Mouse (Mus musculus) small intestine, adult 2 months (tissue): ENCODE measurements at regions not wholly inside any gene's neighbourhood (a gene's known extent, or its start where the extent isn't known, plus 50 kb on each side); places are given as distances from the start of the nearest gene placed in this dataset.
A peak's percentile ranks its signal among the peaks of the same experiment; 100 is the strongest.

Source experiments
- H3K27ac ChIP-seq: fragments of 200-500 bp; 2 replicates; pipeline ENCODE4 v1.5.1; 2012; ENCODE audit warnings: low read depth, low read length, control low read depth, inconsistent platforms; ENCODE audit not compliant: insufficient read depth
- H3K27me3 ChIP-seq: fragments of 200-500 bp; 2 replicates; pipeline ENCODE4 v1.6.1; 2012; ENCODE audit warnings: mild to moderate bottlenecking, moderate library complexity, low read length, inconsistent platforms; ENCODE audit not compliant: control insufficient read depth, insufficient read depth
- H3K36me3 ChIP-seq: fragments of 200-500 bp; 2 replicates; pipeline ENCODE4 v1.6.1; 2012; ENCODE audit warnings: mild to moderate bottlenecking, low read length, control low read depth, inconsistent platforms; ENCODE audit not compliant: control insufficient read depth, insufficient read depth
- H3K4me1 ChIP-seq: fragments of 200-500 bp; 2 replicates; pipeline ENCODE4 v1.6.1; 2012; ENCODE audit warnings: low read length, inconsistent platforms, mixed read lengths; ENCODE audit not compliant: control insufficient read depth, insufficient read depth, insufficient read length
- H3K4me3 ChIP-seq: fragments of 200-500 bp; 2 replicates; pipeline ENCODE4 v1.5.1; 2012; ENCODE audit warnings: low read depth, mild to moderate bottlenecking, control low read depth, inconsistent platforms, low read length, moderate library complexity
- CTCF ChIP-seq: fragments of 200-500 bp; IDR thresholded peaks from 2 replicates; pipeline ENCODE4 v1.5.1; 2012; ENCODE audit warnings: low read depth, mild to moderate bottlenecking, control low read depth, inconsistent platforms, low read length, moderate library complexity, mixed read lengths; ENCODE audit not compliant: insufficient replicate concordance, insufficient read length; ENCODE audit errors: extremely low read depth
- POLR2A ChIP-seq: fragments of 200-500 bp; IDR thresholded peaks from 2 replicates; pipeline ENCODE4 v1.6.1; 2012; ENCODE audit warnings: low read depth, mild to moderate bottlenecking, control low read depth, inconsistent platforms, low read length, moderate library complexity
- WGBS: fragments of 180-500 bp; shearing (Covaris S2); methylation state at CpG from one replicate; pipeline ENCODE4 v1.1.7; 2018; 5-methylcytosine and 5-hydroxymethylcytosine counted together

- WGBS, result 84% methylated on average over 3 of the region's 3 CpGs
- Histone ChIP-seq H3K4me3 (no peak overlapping the region), H3K27me3 (no peaks in the 10 kb centered on the region), H3K36me3 (no peaks in the 10 kb centered on the region), H3K27ac (no peak overlapping the region), H3K4me1 (no peaks in the 10 kb centered on the region)
- TF ChIP-seq CTCF, result no peak
- no peak for TF ChIP-seq POLR2A
Measured at GRCm38 (mm10) chr13:107533323-107533722, 510.9 kb upstream of the Smim15 start.

GRCm38 (mm10) chr13:107531528-107531927, 509.6 kb upstream of the Kif2a start:
- no peak overlapping the region for H3K4me3 ChIP-seq
- H3K27ac ChIP-seq, result no peak overlapping the region
- no peak for TF ChIP-seq CTCF
- TF ChIP-seq POLR2A, result no peak
- H3K4me1 ChIP-seq, result no peaks in the 10 kb centered on the region
- H3K27me3 ChIP-seq, result no peaks in the 10 kb centered on the region
- H3K36me3 ChIP-seq, result no peaks in the 10 kb centered on the region
- 64% methylated on average over 10 of the region's 10 CpGs for WGBS

GRCm38 (mm10) chr13:107531026-107531425, 509.1 kb upstream of the Kif2a start:
- Histone ChIP-seq H3K4me3 (no peak overlapping the region), H3K27ac (no peak overlapping the region), H3K36me3 (no peaks in the 10 kb centered on the region), H3K4me1 (no peaks in the 10 kb centered on the region), H3K27me3 (no peaks in the 10 kb centered on the region)
- TF ChIP-seq POLR2A (no peak), CTCF (no peak)
- 48% methylated on average over 8 of the region's 8 CpGs for WGBS

GRCm38 (mm10) chr13:107530392-107530791, 508.5 kb upstream of the Kif2a start:
- 66% methylated on average over 1 of the region's 1 CpGs for WGBS
- H3K27ac ChIP-seq, result no peak overlapping the region
- TF ChIP-seq CTCF (no peak), POLR2A (no peak)
- no peak overlapping the region for H3K4me3 ChIP-seq
- H3K36me3 ChIP-seq, result no peaks in the 10 kb centered on the region
- H3K4me1 ChIP-seq, result no peaks in the 10 kb centered on the region
- H3K27me3 ChIP-seq, result no peaks in the 10 kb centered on the region

- no peaks in the 10 kb centered on the region for H3K36me3 ChIP-seq
- no peaks in the 10 kb centered on the region for H3K4me1 ChIP-seq
- H3K4me3 ChIP-seq, result no peak overlapping the region
- no peak overlapping the region for H3K27ac ChIP-seq
- WGBS, result 46% methylated on average over 15 of the region's 15 CpGs
- TF ChIP-seq POLR2A (no peak), CTCF (peak; percentile 9; the same call in 1 of the 2 replicates)
- no peaks in the 10 kb centered on the region for H3K27me3 ChIP-seq
Measured at GRCm38 (mm10) chr13:107528724-107529456, 507.0 kb upstream of the Kif2a start.

- WGBS, result 85% methylated on average over 3 of the region's 3 CpGs
- no peak for TF ChIP-seq POLR2A
- TF ChIP-seq CTCF, result no peak
- no peak overlapping the region for H3K4me3 ChIP-seq
Measured at GRCm38 (mm10) chr13:107522942-107523341, 501.0 kb upstream of the Kif2a start.

GRCm38 (mm10) chr13:107514236-107514635, 492.3 kb upstream of the Kif2a start:
- Histone ChIP-seq H3K4me3 (no peak overlapping the region), H3K4me1 (no peaks in the 10 kb centered on the region)

More at GRCm38 (mm10) chr13:107522942-107523341, 501.0 kb upstream of the Kif2a start:
- Histone ChIP-seq H3K27ac (no peak overlapping the region), H3K27me3 (no peaks in the 10 kb centered on the region), H3K4me1 (no peaks in the 10 kb centered on the region), H3K36me3 (no peaks in the 10 kb centered on the region)

More at GRCm38 (mm10) chr13:107514236-107514635, 492.3 kb upstream of the Kif2a start:
- WGBS, result 78% methylated on average over 3 of the region's 3 CpGs
- no peaks in the 10 kb centered on the region for H3K27me3 ChIP-seq
- no peak overlapping the region for H3K27ac ChIP-seq
- H3K36me3 ChIP-seq, result no peaks in the 10 kb centered on the region
- no peak for TF ChIP-seq CTCF
- no peak for TF ChIP-seq POLR2A
